Mouse (Mus musculus) liver, adult 2 months (tissue): ENCODE measurements around the gene Prelid3b. TPM values are rescaled to one million over a fixed set of nuclear protein-coding genes. Genes with fewer than 3 reads are reported as not detected.

Experiments used
- DNase-seq: peaks from one replicate; pipeline ENCODE4 v3.0.0-alpha.2; 2011; ENCODE audit warnings: low read depth, low spot score; ENCODE audit errors: extremely low read depth
- H3K27ac ChIP-seq: fragments of 200-500 bp; replicated peaks from 2 replicates; pipeline ENCODE4 v1.5.1; 2012; ENCODE audit warnings: low read depth, mild to moderate bottlenecking, control low read depth, inconsistent platforms, low read length; ENCODE audit not compliant: insufficient read depth
- H3K27me3 ChIP-seq: fragments of 200-500 bp; 2 replicates; pipeline ENCODE4 v1.6.1; 2012; ENCODE audit warnings: mild to moderate bottlenecking, moderate library complexity, low read length, inconsistent platforms; ENCODE audit not compliant: control insufficient read depth, insufficient read depth
- H3K36me3 ChIP-seq: fragments of 200-500 bp; 2 replicates; pipeline ENCODE4 v1.6.1; 2012; ENCODE audit warnings: low read length, inconsistent platforms; ENCODE audit not compliant: control insufficient read depth, insufficient read depth
- H3K4me1 ChIP-seq: fragments of 200-500 bp; 2 replicates; pipeline ENCODE4 v1.6.1; 2011; ENCODE audit warnings: low read length; ENCODE audit not compliant: control insufficient read depth, insufficient read depth
- H3K4me3 ChIP-seq: fragments of 200-500 bp; 2 replicates; pipeline ENCODE4 v1.5.1; 2011; ENCODE audit warnings: low read depth, mild to moderate bottlenecking, control low read depth, low read length, moderate library complexity; ENCODE audit not compliant: insufficient read depth
- H3K79me2 ChIP-seq: fragments of 200-500 bp; 2 replicates; pipeline ENCODE4 v1.6.1; 2012; ENCODE audit warnings: inconsistent platforms, mild to moderate bottlenecking, low read length, moderate library complexity; ENCODE audit not compliant: control insufficient read depth, insufficient read depth
- H3K9ac ChIP-seq: fragments of 200-500 bp; 2 replicates; pipeline ENCODE4 v1.6.1; 2012; ENCODE audit warnings: low read depth, mild to moderate bottlenecking, control low read depth, inconsistent platforms, low read length
- CTCF ChIP-seq: fragments of 200-500 bp; IDR thresholded peaks from 2 replicates; pipeline ENCODE4 v1.5.1; 2011; ENCODE audit warnings: low read depth, low read length, control low read depth
- POLR2A ChIP-seq: fragments of 200-500 bp; IDR thresholded peaks from 2 replicates; pipeline ENCODE4 v1.6.1; 2011; ENCODE audit warnings: low read length, control low read depth; ENCODE audit not compliant: insufficient read depth; ENCODE audit errors: extremely low read depth
- WGBS: fragments of 180-500 bp; shearing (Covaris S2); methylation state at CpG from one replicate; pipeline ENCODE4 v1.1.7; 2018; 5-methylcytosine and 5-hydroxymethylcytosine counted together
- polyA plus RNA-seq: library from polyadenylated mRNA; depleted of rRNA; stranded (reverse); fragments of >200 nt; gene quantifications from 2 replicates; pipeline ENCODE4 v1.2.3, GENCODE M21; 2012
- total RNA-seq: library from RNA; depleted of rRNA; stranded (reverse); fragments of >200 nt; gene quantifications from 2 replicates; pipeline ENCODE4 v1.2.3, GENCODE M21; 2014

Prelid3b gene
- total and polyA plus RNA-seq, 2 experiments: 24.5 to 38.6 TPM

GRCm38 (mm10) chr2:174438181-174438580 is 34.7 kb downstream of the Prelid3b start:
- WGBS: 44% methylated on average over 11 of the region's 11 CpGs
- H3K79me2 ChIP-seq: peaks cover 15% of the 10 kb centered on the region
- TF ChIP-seq CTCF (no peak), POLR2A (0 out of 2 replicates have a peak, but pooled peaks have one; percentile 11)
- peak overlapping the region; percentile 81 for H3K9ac ChIP-seq
- no peaks in the 10 kb centered on the region for H3K27me3 ChIP-seq
- H3K4me1 ChIP-seq: peaks cover 11% of the 10 kb centered on the region
- no peaks in the 10 kb centered on the region for H3K36me3 ChIP-seq
- peak overlapping the region; percentile 76 for H3K27ac ChIP-seq
- peak overlapping the region; percentile 68 for H3K4me3 ChIP-seq
- DNase-seq: peak; percentile 31

- H3K4me3 ChIP-seq: peak overlapping the region; percentile 68
- H3K4me1 ChIP-seq: peaks cover 11% of the 10 kb centered on the region
- peak overlapping the region; percentile 81 for H3K9ac ChIP-seq
- peaks cover 15% of the 10 kb centered on the region for H3K79me2 ChIP-seq
- WGBS: 27% methylated on average over 4 of the region's 4 CpGs
- H3K27me3 ChIP-seq: no peaks in the 10 kb centered on the region
- peak overlapping the region; percentile 76 for H3K27ac ChIP-seq
- no peaks in the 10 kb centered on the region for H3K36me3 ChIP-seq
- TF ChIP-seq CTCF (no peak), POLR2A (no peak)
- DNase-seq: peak; percentile 75
Measured at GRCm38 (mm10) chr2:174437697-174437982, 35.2 kb downstream of the Prelid3b start.

DNA sequence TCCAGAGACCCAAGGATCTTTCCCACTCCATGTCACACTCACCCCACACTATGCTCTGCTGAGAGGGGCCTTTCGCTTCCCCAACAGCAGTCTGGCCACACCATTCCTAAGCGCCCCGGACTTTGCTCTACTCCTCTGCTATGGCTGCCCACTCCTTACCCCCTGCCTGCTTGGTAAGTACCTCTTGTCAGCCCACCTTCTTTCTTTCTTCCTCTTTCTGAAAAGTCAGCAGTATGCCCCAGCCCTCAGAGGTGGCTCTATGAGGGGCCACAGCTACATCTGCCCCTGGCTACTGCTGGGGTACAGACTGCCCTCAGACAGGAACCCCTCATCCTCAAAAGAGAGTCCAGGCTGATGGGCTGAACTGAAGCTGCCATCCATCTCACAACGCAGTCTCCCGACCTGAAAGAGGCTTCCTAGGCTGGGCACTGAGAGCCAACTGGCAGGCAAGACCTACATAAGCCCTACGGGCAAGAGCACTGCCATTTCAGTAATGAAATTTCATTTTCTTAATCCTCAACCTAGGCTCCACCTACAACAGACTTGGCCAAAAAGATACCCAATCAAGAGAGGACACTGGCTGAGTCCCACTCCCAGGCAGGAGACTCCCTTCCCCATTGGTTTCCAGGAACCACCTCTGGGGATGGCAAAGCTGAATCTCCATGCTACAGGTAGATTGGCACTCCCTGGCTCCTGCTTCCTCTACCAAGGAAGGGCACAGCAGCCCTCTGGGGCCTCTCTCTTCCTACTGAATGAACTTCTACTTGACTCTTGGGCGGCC is 35.8 kb downstream of the Prelid3b start:
- Histone ChIP-seq H3K27me3 (no peaks in the 10 kb centered on the region), H3K27ac (0 out of 2 replicates have a peak overlapping the region, but pooled peaks have one; percentile 6), H3K36me3 (no peaks in the 10 kb centered on the region), H3K4me3 (no peak overlapping the region), H3K4me1 (peaks cover 11% of the 10 kb centered on the region), H3K9ac (no peak overlapping the region), H3K79me2 (peaks cover 15% of the 10 kb centered on the region)
- 83% methylated on average over 7 of the region's 7 CpGs for WGBS
- TF ChIP-seq CTCF: no peak
- no peak for TF ChIP-seq POLR2A
- no peak for DNase-seq

- Histone ChIP-seq H3K79me2 (peaks cover 15% of the 10 kb centered on the region), H3K4me3 (no peak overlapping the region), H3K36me3 (peaks cover 3% of the 10 kb centered on the region; the same call in 1 of the 2 replicates), H3K9ac (no peak overlapping the region), H3K4me1 (peaks cover 11% of the 10 kb centered on the region), H3K27me3 (no peaks in the 10 kb centered on the region), H3K27ac (no peak overlapping the region)
- WGBS: 85% methylated on average over 26 of the region's 26 CpGs
- TF ChIP-seq CTCF: no peak
- TF ChIP-seq POLR2A: no peak
- no peak for DNase-seq
Measured at GRCm38 (mm10) chr2:174436076-174436701, 36.7 kb downstream of the Prelid3b start.

DNA sequence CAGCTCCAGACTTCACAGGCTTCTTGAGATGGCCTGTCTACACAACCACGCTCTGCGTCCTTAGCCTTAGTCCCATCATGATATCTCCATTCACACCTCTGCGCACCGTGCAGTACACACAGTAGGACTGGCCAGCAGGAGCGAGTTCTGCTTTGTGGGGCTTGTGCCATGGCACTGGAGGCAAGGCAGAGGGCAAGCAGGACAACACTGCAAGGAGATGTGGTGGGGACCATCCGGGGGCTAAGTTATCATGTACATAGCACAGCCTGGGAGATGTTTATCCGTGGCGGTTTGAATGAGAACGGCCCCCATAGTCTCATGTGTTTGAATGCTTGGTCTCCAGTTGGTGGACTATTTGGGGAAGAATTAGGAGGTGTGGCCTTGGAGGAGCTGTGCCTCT is 37.9 kb downstream of the Prelid3b start:
- over 99% methylated on average over 9 of the region's 9 CpGs for WGBS
- Histone ChIP-seq H3K36me3 (peaks cover 7% of the 10 kb centered on the region; the same call in 1 of the 2 replicates), H3K27ac (no peak overlapping the region), H3K4me3 (no peak overlapping the region), H3K9ac (no peak overlapping the region), H3K27me3 (no peaks in the 10 kb centered on the region), H3K4me1 (peaks cover 11% of the 10 kb centered on the region), H3K79me2 (peaks cover 15% of the 10 kb centered on the region)
- TF ChIP-seq POLR2A: no peak
- no peak for TF ChIP-seq CTCF
- no peak for DNase-seq

DNA sequence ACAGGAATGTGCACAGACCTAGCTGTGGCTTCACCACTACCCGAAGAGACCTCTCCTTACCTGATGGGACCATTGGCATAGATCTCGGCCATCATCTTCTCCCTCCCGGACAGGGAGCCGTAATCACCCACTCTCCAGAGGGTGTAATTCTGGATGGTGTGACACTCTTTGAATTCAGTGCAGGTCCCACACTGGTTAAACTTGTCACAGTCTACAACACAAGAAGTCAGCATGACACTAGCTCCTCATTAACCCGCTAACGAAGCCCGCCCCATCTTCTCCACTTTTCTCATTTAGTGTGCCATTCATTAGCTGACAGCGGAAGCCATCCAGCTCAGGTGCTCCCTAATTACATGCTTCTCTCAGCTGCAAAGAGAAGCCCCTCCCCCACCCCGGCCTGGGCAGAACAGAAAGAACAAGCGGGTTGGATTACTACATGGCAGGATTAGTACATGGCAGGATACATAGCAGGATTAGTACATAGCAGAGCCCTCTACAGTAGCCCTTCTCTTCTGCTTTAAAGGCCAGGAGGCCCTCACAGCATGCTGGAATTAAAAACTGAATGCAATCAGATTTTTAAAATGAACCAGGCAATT is 43.8 kb downstream of the Prelid3b start:
- 92% methylated on average over 10 of the region's 10 CpGs for WGBS
- Histone ChIP-seq H3K9ac (no peak overlapping the region), H3K36me3 (peaks cover 27% of the 10 kb centered on the region), H3K4me1 (no peaks in the 10 kb centered on the region), H3K4me3 (no peak overlapping the region), H3K27me3 (no peaks in the 10 kb centered on the region), H3K27ac (no peak overlapping the region), H3K79me2 (no peaks in the 10 kb centered on the region)
- TF ChIP-seq POLR2A (no peak), CTCF (no peak)
- DNase-seq: no peak
